Mouse (Mus musculus): ENCODE results near the gene Ezh1. TPM values are rescaled to one million over a fixed set of nuclear protein-coding genes. Genes with fewer than 3 reads are reported as not detected.

Ezh1 gene
- polyA plus RNA-seq, 1 experiment from 2014 or later, result 12.4 TPM

GRCm38 (mm10) chr11:101190913-101191907 is 35.1 kb downstream of the Ezh1 start:
- peak overlapping the region; percentile 92 for H3K27ac ChIP-seq (ENCODE audit: low read depth, low read length)
- DNase-seq (ENCODE audit: low spot score) (no peak), ATAC-seq (replicated peaks; ENCODE audit: low FRiP score) (no peak)
- H3K9me3 ChIP-seq (ENCODE audit: control insufficient read depth, low read length), result no peaks in the 10 kb centered on the region
- H3K4me1 ChIP-seq (replicated peaks; ENCODE audit: control insufficient read depth, insufficient read depth, low read length), result peaks cover 32% of the 10 kb centered on the region
- WGBS, result 47% methylated on average over 17 of the region's 17 CpGs
- H3K4me3 ChIP-seq (ENCODE audit: low read depth, low read length), result no peak overlapping the region
- H3K27me3 ChIP-seq (replicated peaks; ENCODE audit: control insufficient read depth, insufficient read depth, low read length), result no peaks in the 10 kb centered on the region
- H3K4me2 ChIP-seq, result no peak overlapping the region
- no peaks in the 10 kb centered on the region; the same call in none of the 2 replicates for H3K36me3 ChIP-seq (ENCODE audit: control insufficient read depth, insufficient read depth, low read length)
- peak overlapping the region; percentile 59 for H3K9ac ChIP-seq (ENCODE audit: low read depth, low read length)

- no peak for DNase-seq (ENCODE audit: low spot score)
- peak; percentile 85 for ATAC-seq (replicated peaks; ENCODE audit: low FRiP score)
- H3K27ac ChIP-seq (ENCODE audit: low read depth, low read length), result peak overlapping the region; percentile 92
- H3K9me3 ChIP-seq (ENCODE audit: control insufficient read depth, low read length), result no peaks in the 10 kb centered on the region
- H3K4me3 ChIP-seq (ENCODE audit: low read depth, low read length), result no peak overlapping the region
- H3K4me1 ChIP-seq (replicated peaks; ENCODE audit: control insufficient read depth, insufficient read depth, low read length), result peaks cover 32% of the 10 kb centered on the region
- 46% methylated on average over 8 of the region's 8 CpGs for WGBS
- H3K9ac ChIP-seq (ENCODE audit: low read depth, low read length), result peak overlapping the region; percentile 59
- H3K4me2 ChIP-seq, result peak overlapping the region; percentile 36
- no peaks in the 10 kb centered on the region for H3K27me3 ChIP-seq (replicated peaks; ENCODE audit: control insufficient read depth, insufficient read depth, low read length)
- H3K36me3 ChIP-seq (ENCODE audit: control insufficient read depth, insufficient read depth, low read length), result no peaks in the 10 kb centered on the region; the same call in none of the 2 replicates
Observed at GRCm38 (mm10) chr11:101190181-101190912, 35.9 kb downstream of the Ezh1 start.

GRCm38 (mm10) chr11:101189495-101190180 is 36.6 kb downstream of the Ezh1 start:
- no peak overlapping the region for H3K4me3 ChIP-seq (ENCODE audit: low read depth, low read length)
- H3K27ac ChIP-seq (ENCODE audit: low read depth, low read length), result peak overlapping the region; percentile 92
- H3K4me2 ChIP-seq, result peak overlapping the region; percentile 36
- H3K4me1 ChIP-seq (replicated peaks; ENCODE audit: control insufficient read depth, insufficient read depth, low read length), result peaks cover 32% of the 10 kb centered on the region
- H3K36me3 ChIP-seq (ENCODE audit: control insufficient read depth, insufficient read depth, low read length), result no peaks in the 10 kb centered on the region; the same call in 1 of the 2 replicates
- peak; percentile 80 for DNase-seq (ENCODE audit: low spot score)
- H3K27me3 ChIP-seq (replicated peaks; ENCODE audit: control insufficient read depth, insufficient read depth, low read length), result no peaks in the 10 kb centered on the region
- 8% methylated on average over 6 of the region's 6 CpGs for WGBS
- peak; percentile 97 for ATAC-seq (replicated peaks; ENCODE audit: low FRiP score)
- no peaks in the 10 kb centered on the region for H3K9me3 ChIP-seq (ENCODE audit: control insufficient read depth, low read length)
- H3K9ac ChIP-seq (ENCODE audit: low read depth, low read length), result peak overlapping the region; percentile 59

GRCm38 (mm10) chr11:101188166-101188805 is 38.0 kb downstream of the Ezh1 start:
- DNase-seq (ENCODE audit: low spot score), result no peak
- no peak overlapping the region for H3K4me2 ChIP-seq
- no peaks in the 10 kb centered on the region for H3K9me3 ChIP-seq (ENCODE audit: control insufficient read depth, low read length)
- 85% methylated on average over 11 of the region's 11 CpGs for WGBS
- no peak overlapping the region for H3K9ac ChIP-seq (ENCODE audit: low read depth, low read length)
- ATAC-seq (replicated peaks; ENCODE audit: low FRiP score), result no peak
- peaks cover 3% of the 10 kb centered on the region; the same call in 1 of the 2 replicates for H3K27me3 ChIP-seq (replicated peaks; ENCODE audit: control insufficient read depth, insufficient read depth, low read length)
- H3K36me3 ChIP-seq (ENCODE audit: control insufficient read depth, insufficient read depth, low read length), result no peaks in the 10 kb centered on the region; the same call in 1 of the 2 replicates
- H3K4me3 ChIP-seq (ENCODE audit: low read depth, low read length), result no peak overlapping the region
- H3K4me1 ChIP-seq (replicated peaks; ENCODE audit: control insufficient read depth, insufficient read depth, low read length), result peaks cover 32% of the 10 kb centered on the region
- no peak overlapping the region for H3K27ac ChIP-seq (ENCODE audit: low read depth, low read length)

- Histone ChIP-seq H3K4me2 (no peak overlapping the region), H3K27ac (ENCODE audit: low read depth, low read length) (no peak overlapping the region), H3K4me1 (replicated peaks; ENCODE audit: control insufficient read depth, insufficient read depth, low read length) (peaks cover 32% of the 10 kb centered on the region), H3K9ac (ENCODE audit: low read depth, low read length) (no peak overlapping the region), H3K9me3 (ENCODE audit: control insufficient read depth, low read length) (no peaks in the 10 kb centered on the region), H3K4me3 (ENCODE audit: low read depth, low read length) (no peak overlapping the region), H3K36me3 (ENCODE audit: control insufficient read depth, insufficient read depth, low read length) (no peaks in the 10 kb centered on the region; the same call in 1 of the 2 replicates), H3K27me3 (replicated peaks; ENCODE audit: control insufficient read depth, insufficient read depth, low read length) (peaks cover 7% of the 10 kb centered on the region; the same call in 1 of the 2 replicates)
- ATAC-seq (replicated peaks; ENCODE audit: low FRiP score) (no peak), DNase-seq (ENCODE audit: low spot score) (no peak)
- 90% methylated on average over 5 of the region's 5 CpGs for WGBS
Observed at GRCm38 (mm10) chr11:101187541-101187940, 38.7 kb downstream of the Ezh1 start.

- no peak overlapping the region for H3K27ac ChIP-seq (ENCODE audit: low read depth, low read length)
- H3K4me1 ChIP-seq (replicated peaks; ENCODE audit: control insufficient read depth, insufficient read depth, low read length), result peaks cover 30% of the 10 kb centered on the region
- no peak overlapping the region for H3K9ac ChIP-seq (ENCODE audit: low read depth, low read length)
- no peak overlapping the region for H3K4me2 ChIP-seq
- no peak overlapping the region for H3K4me3 ChIP-seq (ENCODE audit: low read depth, low read length)
- peaks cover 14% of the 10 kb centered on the region for H3K27me3 ChIP-seq (replicated peaks; ENCODE audit: control insufficient read depth, insufficient read depth, low read length)
- no peak for DNase-seq (ENCODE audit: low spot score)
- no peak for ATAC-seq (replicated peaks; ENCODE audit: low FRiP score)
- H3K36me3 ChIP-seq (ENCODE audit: control insufficient read depth, insufficient read depth, low read length), result no peaks in the 10 kb centered on the region; the same call in 1 of the 2 replicates
- H3K9me3 ChIP-seq (ENCODE audit: control insufficient read depth, low read length), result no peaks in the 10 kb centered on the region
- 91% methylated on average over 27 of the region's 27 CpGs for WGBS
Observed at GRCm38 (mm10) chr11:101186526-101187247, 39.6 kb downstream of the Ezh1 start.

GRCm38 (mm10) chr11:101185441-101185840 is 40.8 kb downstream of the Ezh1 start:
- Histone ChIP-seq H3K27me3 (replicated peaks; ENCODE audit: control insufficient read depth, insufficient read depth, low read length) (peaks cover 14% of the 10 kb centered on the region), H3K4me1 (replicated peaks; ENCODE audit: control insufficient read depth, insufficient read depth, low read length) (peaks cover 19% of the 10 kb centered on the region), H3K4me2 (no peak overlapping the region), H3K27ac (ENCODE audit: low read depth, low read length) (no peak overlapping the region), H3K9me3 (ENCODE audit: control insufficient read depth, low read length) (no peaks in the 10 kb centered on the region), H3K4me3 (ENCODE audit: low read depth, low read length) (no peak overlapping the region), H3K9ac (ENCODE audit: low read depth, low read length) (no peak overlapping the region), H3K36me3 (ENCODE audit: control insufficient read depth, insufficient read depth, low read length) (no peaks in the 10 kb centered on the region; the same call in 1 of the 2 replicates)
- DNase-seq (ENCODE audit: low spot score), result no peak
- no peak for ATAC-seq (replicated peaks; ENCODE audit: low FRiP score)
- 86% methylated on average over 4 of the region's 4 CpGs for WGBS

Data from liver, embryonic 11.5 days (tissue).